Mouse (Mus musculus) adrenal gland, adult 8-10 months (tissue): Measurements from ENCODE around the gene Hoxc13. TPM values are rescaled to one million over a fixed set of nuclear protein-coding genes. Genes with fewer than 3 reads are reported as not detected.

ENCODE experiments used
- DNase-seq: peaks from one replicate; pipeline ENCODE4 v3.0.0; 2022
- microRNA-seq, 2 experiments: library from miRNA; unstranded; fragments of <30 nt; microRNA quantifications; one replicate each; pipeline ENCODE4 v1.2.0; 2022
- total RNA-seq, 4 experiments: library from RNA; stranded (reverse); gene quantifications; 2 replicates each; pipeline ENCODE4 v1.2.4; 2022

The Hoxc13 gene
- total RNA-seq, 4 experiments from 2014 or later: not detected

GRCm38 (mm10) chr15:102965003-102965891, 44.3 kb downstream of the Hoxc13 start:
- no peak for DNase-seq

- DNase-seq: peak; percentile 73
Measured at GRCm38 (mm10) chr15:102965892-102966775, 45.2 kb downstream of the Hoxc13 start.

DNA sequence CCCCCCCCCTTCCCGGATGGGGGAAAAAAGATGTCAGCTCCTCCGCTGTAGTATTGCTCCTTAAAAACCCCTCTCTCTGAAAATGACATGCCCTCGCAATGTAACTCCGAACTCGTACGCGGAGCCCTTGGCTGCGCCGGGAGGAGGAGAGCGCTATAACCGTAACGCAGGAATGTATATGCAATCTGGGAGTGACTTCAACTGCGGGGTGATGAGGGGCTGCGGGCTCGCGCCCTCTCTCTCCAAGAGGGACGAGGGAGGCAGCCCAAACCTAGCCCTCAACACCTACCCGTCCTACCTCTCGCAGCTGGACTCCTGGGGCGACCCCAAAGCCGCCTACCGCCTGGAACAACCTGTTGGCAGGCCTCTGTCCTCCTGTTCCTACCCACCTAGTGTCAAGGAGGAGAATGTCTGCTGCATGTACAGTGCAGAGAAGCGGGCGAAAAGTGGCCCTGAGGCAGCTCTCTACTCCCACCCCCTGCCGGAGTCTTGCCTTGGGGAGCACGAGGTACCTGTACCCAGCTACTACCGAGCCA, 45.9 kb downstream of the Hoxc13 start, which contains the start of gene Hoxc10:
Gene Hoxc10, plus strand, starts transcription at position 21 of the 536 bp plus-strand sequence.
- DNase-seq: no peak

DNA sequence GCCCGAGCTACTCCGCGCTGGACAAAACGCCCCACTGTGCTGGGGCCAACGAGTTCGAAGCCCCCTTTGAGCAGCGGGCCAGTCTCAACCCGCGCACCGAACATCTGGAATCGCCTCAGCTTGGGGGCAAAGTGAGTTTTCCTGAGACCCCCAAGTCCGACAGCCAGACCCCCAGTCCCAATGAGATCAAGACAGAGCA, 46.3 kb downstream of the Hoxc13 start, which contains the start of gene Hoxc5:
Gene Hoxc5, plus strand, starts transcription at position 132 of the 199 bp plus-strand sequence.
- DNase-seq: no peak

GRCm38 (mm10) chr15:102967511-102968397, 46.9 kb downstream of the Hoxc13 start:
- DNase-seq: no peak

- no peak for DNase-seq
Measured at GRCm38 (mm10) chr15:102969296-102969695, 48.4 kb downstream of the Hoxc13 start.

GRCm38 (mm10) chr15:102970740-102971139, 49.8 kb downstream of the Hoxc13 start:
- no peak for DNase-seq

DNA sequence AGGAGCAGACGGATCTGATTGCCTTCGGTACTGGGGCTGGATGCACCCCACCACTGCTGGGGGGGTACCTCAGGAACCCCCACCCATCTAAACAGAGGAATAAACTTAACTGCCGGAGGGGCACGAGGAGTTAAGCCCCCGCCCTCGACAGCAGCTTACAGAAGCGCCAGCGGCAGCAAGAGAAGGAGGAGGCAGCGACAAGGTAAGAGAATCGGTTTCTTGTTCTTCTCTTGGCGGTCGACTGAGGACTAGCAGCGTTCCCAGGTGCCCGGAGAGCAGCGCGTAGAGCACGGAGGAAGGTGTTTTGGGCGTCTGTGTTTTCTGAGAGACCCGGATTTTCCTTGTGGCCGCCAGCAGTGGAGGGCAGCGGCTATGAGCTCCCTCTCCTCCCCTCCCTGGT, 51.4 kb downstream of the Hoxc13 start:
- no peak for DNase-seq

GRCm38 (mm10) chr15:102972753-102973152, 51.9 kb downstream of the Hoxc13 start:
- no peak for DNase-seq

DNA sequence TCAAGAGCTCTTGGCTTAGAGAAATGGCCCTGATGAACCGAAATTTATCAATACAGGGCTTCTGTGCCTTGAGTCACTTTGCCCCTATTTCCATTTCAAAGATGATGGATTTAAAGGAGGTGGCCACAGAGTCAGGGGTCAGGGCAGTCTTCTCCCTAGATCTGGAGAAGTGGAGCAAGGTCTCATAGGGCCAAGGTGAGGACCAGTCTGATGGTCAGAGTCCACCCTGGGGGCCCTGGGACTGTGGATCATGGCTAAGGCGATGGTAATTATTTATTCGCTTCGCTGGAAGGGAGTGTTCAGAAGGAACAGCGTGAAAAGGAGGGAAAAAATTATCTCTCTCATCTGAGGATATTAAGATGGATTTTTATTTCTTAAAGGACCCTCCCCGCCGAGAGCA, 54.1 kb downstream of the Hoxc13 start:
- DNase-seq: no peak

- no peak for DNase-seq
Measured at GRCm38 (mm10) chr15:102975688-102976111, 54.8 kb downstream of the Hoxc13 start.

GRCm38 (mm10) chr15:102976171-102976570, 55.3 kb downstream of the Hoxc13 start, which contains the start of gene Hoxc9:
Gene Hoxc9, plus strand, starts transcription at chr15:102976439.
- DNase-seq: no peak

- DNase-seq: no peak
Measured at GRCm38 (mm10) chr15:102976631-102977422, 55.9 kb downstream of the Hoxc13 start.

- no peak for DNase-seq
Measured at GRCm38 (mm10) chr15:102977423-102977974, 56.6 kb downstream of the Hoxc13 start.

Small RNA genes lying within 50 kb of the gene (microRNA-seq; reads per million reads assigned to microRNA genes)
- 152 to 243 reads per million in 2 experiments for gene Mir196a-2

Other genes starting within 250 kb of the Hoxc13 start
- 10 to 100 TPM in 2 of 4 experiments, 1 to 10 TPM in 2; 6.2 to 23.7 (median 10.8) TPM for gene Atp5g2, start 248.8 kb upstream of the Hoxc13 start, total RNA-seq
- gene Calcoco1, start 198.9 kb upstream of the Hoxc13 start, total RNA-seq: 100 to 1,000 TPM; 119 to 225 (median 182) TPM
- gene Hoxc12, start 15.7 kb downstream of the Hoxc13 start, total RNA-seq: not detected
- not detected for gene Hoxc11, start 33.3 kb downstream of the Hoxc13 start, total RNA-seq
- under 1 TPM in 2 of 4 experiments, not detected in 2; 0.12 to 0.17 TPM for gene Hoxc10, start 45.7 kb downstream of the Hoxc13 start, total RNA-seq
- 10 to 100 TPM in 2 of 4 experiments, 1 to 10 TPM in 2; 6.4 to 16.0 (median 11.4) TPM for gene Hoxc5, start 46.3 kb downstream of the Hoxc13 start, total RNA-seq
- under 1 TPM; 0.52 to 0.99 (median 0.83) TPM for gene Hoxc9, start 55.3 kb downstream of the Hoxc13 start, total RNA-seq
- gene Hoxc8, start 69.5 kb downstream of the Hoxc13 start, total RNA-seq: 10 to 100 TPM; 30.1 to 35.8 (median 32.2) TPM
- 10 to 100 TPM; 52.9 to 79.0 (median 59.6) TPM for gene Hoxc6, start 77.2 kb downstream of the Hoxc13 start, total RNA-seq
- gene Hoxc4, start 97.8 kb downstream of the Hoxc13 start, total RNA-seq: 10 to 100 TPM in 2 of 4 experiments, 1 to 10 TPM in 2; 5.0 to 17.9 (median 10.8) TPM
- 10 to 100 TPM; 14.3 to 22.9 (median 15.7) TPM for gene Smug1, start 246.0 kb downstream of the Hoxc13 start, total RNA-seq